Comparison of ENCODE assay signal across 13 mouse cellular contexts in the genomic region with DNA sequence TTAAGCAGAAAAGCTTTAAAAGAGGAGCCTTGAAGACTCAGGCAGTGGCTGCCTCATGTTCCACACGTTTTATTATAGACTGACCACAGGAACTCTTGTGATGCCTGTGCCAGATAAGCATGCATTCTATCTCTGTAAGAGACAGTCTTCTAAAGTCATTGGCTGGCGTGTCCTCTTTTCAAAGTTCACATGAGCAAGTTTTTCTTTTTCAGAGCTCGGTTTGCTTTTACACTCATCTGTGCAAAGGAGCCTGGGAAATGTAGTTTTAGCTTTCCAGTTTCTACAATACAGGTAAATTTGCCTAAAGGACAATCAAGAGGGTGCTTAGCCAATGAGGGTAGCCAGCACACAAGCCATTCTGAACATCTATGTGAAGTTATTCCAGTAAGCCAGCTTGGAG.
"Had no signal": no experiment of that assay in that cellular context is flagged by ENCODE, and none has a peak within 500 bp of the region (broad histone marks: within the 10 kb centered on the region; RNA-seq: fewer than 3 reads in every experiment).

No protein-coding gene starts in this region.

- ATAC-seq: liver, embryonic 12.5 days; midbrain, embryonic 15.5 days had no signal

- H3K36me3 ChIP-seq: limb, embryonic 13.5 days; liver, embryonic 12.5 days; midbrain, embryonic 15.5 days had no signal

- H3K4me2 ChIP-seq: limb, embryonic 13.5 days; liver, embryonic 12.5 days; lung, embryonic 14.5 days; midbrain, embryonic 11.5 days; midbrain, embryonic 15.5 days had no signal

- H3K27me3 ChIP-seq: limb, embryonic 13.5 days; liver, embryonic 12.5 days; midbrain, embryonic 15.5 days had no signal

- H3K4me3 ChIP-seq: layer of hippocampus, adult 2 months; limb, embryonic 13.5 days; liver, embryonic 12.5 days; midbrain, embryonic 15.5 days had no signal

- H3K9me3 ChIP-seq: limb, embryonic 13.5 days; liver, embryonic 12.5 days; midbrain, embryonic 15.5 days had no signal

- H3K27ac ChIP-seq: kidney, postnatal 0 days; layer of hippocampus, adult 2 months; limb, embryonic 13.5 days; liver, embryonic 12.5 days; midbrain, embryonic 15.5 days had no signal

- DNase-seq: kidney, adult 9 months; kidney, postnatal 36 days; left cerebral cortex, postnatal 4 days; lung, embryonic 14.5 days; lung, postnatal 10 days; lung, postnatal 4 days; right cerebral cortex, postnatal 25 days had no signal

- H3K9ac ChIP-seq: limb, embryonic 13.5 days; liver, embryonic 12.5 days; lung, embryonic 14.5 days; midbrain, embryonic 15.5 days had no signal

- H3K4me1 ChIP-seq: limb, embryonic 13.5 days; liver, embryonic 12.5 days had no signal
